Mouse (Mus musculus) kidney, embryonic 15.5 days (tissue): ENCODE measurements around the gene Bicral. TPM values are rescaled to one million over a fixed set of nuclear protein-coding genes. Genes with fewer than 3 reads are reported as not detected.

Experiments
- ATAC-seq: fragments of 200-750 bp; cut with Nextera tagmentation; replicated peaks from 2 replicates; pipeline ENCODE4 v1.8.0; 2017; ENCODE audit warnings: moderate TSS enrichment; ENCODE audit not compliant: low FRiP score
- H3K27ac ChIP-seq: fragments of 300-500 bp; sonication (generic); 2 replicates; pipeline ENCODE4 v1.5.1; 2015; ENCODE audit warnings: mild to moderate bottlenecking, inconsistent platforms
- H3K27me3 ChIP-seq: fragments of 300-500 bp; sonication (generic); 2 replicates; pipeline ENCODE4 v1.6.1; 2015; ENCODE audit warnings: inconsistent platforms
- H3K36me3 ChIP-seq: fragments of 300-500 bp; sonication (generic); 2 replicates; pipeline ENCODE4 v1.6.1; 2015; ENCODE audit warnings: inconsistent platforms
- H3K4me1 ChIP-seq: fragments of 300-500 bp; sonication (generic); 2 replicates; pipeline ENCODE4 v1.6.1; 2015; ENCODE audit warnings: inconsistent platforms
- H3K4me2 ChIP-seq: fragments of 300-500 bp; sonication (generic); 2 replicates; pipeline ENCODE4 v1.6.1; 2015; ENCODE audit warnings: moderate library complexity, mild to moderate bottlenecking, inconsistent platforms
- H3K4me3 ChIP-seq: fragments of 300-500 bp; sonication (generic); replicated peaks from 2 replicates; pipeline ENCODE4 v1.5.1; 2015; ENCODE audit warnings: mild to moderate bottlenecking, inconsistent platforms
- H3K9ac ChIP-seq: fragments of 300-500 bp; sonication (generic); 2 replicates; pipeline ENCODE4 v1.6.1; 2015; ENCODE audit warnings: mild to moderate bottlenecking, inconsistent platforms
- H3K9me3 ChIP-seq: fragments of 300-500 bp; sonication (generic); replicated peaks from 2 replicates; pipeline ENCODE4 v1.6.1; 2016; ENCODE audit warnings: inconsistent platforms
- WGBS: fragments of 180-500 bp; shearing (Covaris S2); methylation state at CpG from one replicate; pipeline ENCODE4 v1.1.7; 2015; ENCODE audit warnings: mixed read lengths; 5-methylcytosine and 5-hydroxymethylcytosine counted together
- polyA plus RNA-seq: library from polyadenylated mRNA; unstranded; fragments of >200 nt; fragmentation: Nextera tagmentation; extraction: Ambion mirVana; gene quantifications from 2 replicates; pipeline ENCODE4 v1.2.1, GENCODE M21; 2015

Bicral gene
- polyA plus RNA-seq, 1 experiment from 2014 or later = 4.2 TPM

DNA sequence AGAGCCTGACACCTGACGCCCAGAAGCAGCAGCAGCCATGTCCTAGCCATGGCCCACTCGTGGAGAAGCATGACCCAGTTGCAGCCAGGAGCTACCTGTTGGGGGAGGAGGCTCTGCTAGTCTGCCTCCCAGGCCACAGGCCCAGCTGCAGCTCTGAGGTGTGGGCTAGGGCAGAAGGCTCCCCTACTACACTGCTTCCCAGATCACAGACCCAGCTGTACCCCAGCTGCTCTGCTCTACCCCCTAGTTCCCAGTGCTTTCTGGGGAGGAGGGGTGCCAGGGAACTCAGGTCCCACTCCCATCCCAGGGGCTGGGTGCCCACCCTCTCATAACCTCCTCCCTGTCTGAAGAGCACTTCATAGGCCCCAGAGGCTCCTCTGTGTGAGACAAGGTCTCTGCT, 94.7 kb downstream of the Bicral start, which contains the start of gene Ptcra:
Gene Ptcra (minus strand): TSS at position 169 of the 400 bp plus-strand sequence.
- no peaks in the 10 kb centered on the region for H3K27me3 ChIP-seq
- H3K36me3 ChIP-seq = no peaks in the 10 kb centered on the region
- no peak for ATAC-seq
- H3K4me3 ChIP-seq = no peak within 1 kb of the TSS
- peaks cover 5% of the 10 kb centered on the region; the same call in 1 of the 2 replicates for H3K4me1 ChIP-seq
- H3K4me2 ChIP-seq = no peak within 1 kb of the TSS
- no peaks in the 10 kb centered on the region for H3K9me3 ChIP-seq
- H3K27ac ChIP-seq = no peak within 1 kb of the TSS
- H3K9ac ChIP-seq = no peak within 1 kb of the TSS
- whole genome bisulfite sequencing = 74% methylated on average over 2 of the region's 2 CpGs

DNA sequence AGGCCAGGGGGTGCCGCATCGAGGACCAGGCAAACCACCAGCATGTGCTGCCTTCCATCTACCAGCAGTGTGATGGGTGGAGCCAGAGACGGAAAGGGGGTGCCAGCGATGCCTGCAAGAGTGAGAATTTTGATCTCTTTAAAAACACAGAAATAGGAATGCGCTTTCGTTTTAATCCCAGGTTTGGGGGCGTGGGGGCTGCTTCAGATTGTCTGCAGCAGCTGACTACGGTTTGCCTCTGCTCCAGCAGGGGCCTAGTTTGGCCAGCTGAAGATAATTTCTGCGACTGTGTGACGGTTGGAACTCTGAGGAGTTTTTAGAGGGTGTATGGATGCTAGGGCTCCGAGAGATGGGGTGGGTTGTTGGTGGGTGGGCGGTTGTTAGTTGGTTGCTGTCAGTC, 99.5 kb downstream of the Bicral start:
- no peak overlapping the region for H3K9ac ChIP-seq
- WGBS = 82% methylated on average over 12 of the region's 12 CpGs
- no peaks in the 10 kb centered on the region for H3K36me3 ChIP-seq
- H3K9me3 ChIP-seq = no peaks in the 10 kb centered on the region
- ATAC-seq = no peak
- no peak overlapping the region for H3K4me3 ChIP-seq
- H3K27me3 ChIP-seq = no peaks in the 10 kb centered on the region
- H3K4me2 ChIP-seq = no peak overlapping the region
- no peaks in the 10 kb centered on the region for H3K4me1 ChIP-seq
- no peak overlapping the region for H3K27ac ChIP-seq

- Histone ChIP-seq H3K36me3 (peaks cover 11% of the 10 kb centered on the region), H3K4me3 (peak within 1 kb of the TSS; percentile 94), H3K27ac (peak within 1 kb of the TSS; percentile 95), H3K27me3 (no peaks in the 10 kb centered on the region), H3K9me3 (no peaks in the 10 kb centered on the region), H3K4me1 (peaks cover 19% of the 10 kb centered on the region), H3K9ac (peak within 1 kb of the TSS; percentile 69), H3K4me2 (peak within 1 kb of the TSS; percentile 80)
- peak; percentile 99 for ATAC-seq
- under 1% methylated on average over 58 of the region's 58 CpGs for WGBS
Observed at GRCm38 (mm10) chr17:46751794-46752556, 106.3 kb downstream of the Bicral start, which contains the start of gene Cnpy3. TSS of gene Cnpy3 (minus strand) at chr17:46752214.

DNA sequence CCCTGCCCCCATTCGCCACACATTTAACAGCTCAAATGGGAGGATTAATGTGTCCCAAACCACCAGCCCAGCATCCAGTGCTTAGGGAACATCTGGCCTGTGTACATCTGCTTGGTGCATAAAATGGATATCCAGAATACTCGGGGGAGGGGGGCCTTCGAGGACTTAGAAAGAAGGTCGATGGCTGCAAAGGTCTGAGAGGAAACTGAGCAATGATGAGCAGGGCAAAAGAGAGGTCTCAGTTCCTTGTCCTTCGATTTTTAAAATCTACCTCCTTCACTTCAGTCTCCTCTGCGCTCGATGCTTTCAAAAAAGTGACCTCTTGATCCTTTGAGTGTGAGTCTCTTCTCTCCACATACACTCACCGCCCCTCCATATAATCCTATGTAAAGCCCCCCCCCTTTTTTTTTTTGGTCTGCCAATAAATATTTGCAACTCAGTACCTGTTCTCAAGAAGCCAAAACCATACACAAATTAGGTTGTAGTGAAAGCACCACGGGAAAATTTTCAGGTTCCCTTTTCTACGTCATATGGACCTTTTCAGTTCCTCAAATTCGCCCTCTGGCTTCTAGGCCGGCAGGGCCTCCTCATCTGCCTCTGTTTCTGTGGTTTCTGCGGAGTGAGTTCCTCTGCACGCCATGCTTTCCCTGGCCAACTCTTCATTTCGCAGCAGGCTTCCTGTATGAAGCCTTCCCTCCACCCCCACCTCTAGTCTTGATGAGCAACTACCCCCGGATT, 107.1 kb downstream of the Bicral start:
- Histone ChIP-seq H3K4me1 (peaks cover 19% of the 10 kb centered on the region), H3K27ac (peak overlapping the region; percentile 95), H3K4me3 (peak overlapping the region; percentile 94), H3K4me2 (peak overlapping the region; percentile 80), H3K9ac (peak overlapping the region; percentile 69), H3K36me3 (peaks cover 18% of the 10 kb centered on the region), H3K9me3 (no peaks in the 10 kb centered on the region), H3K27me3 (no peaks in the 10 kb centered on the region)
- WGBS = 18% methylated on average over 16 of the region's 16 CpGs
- ATAC-seq = no peak

GRCm38 (mm10) chr17:46750580-46750979, 107.7 kb downstream of the Bicral start:
- peaks cover 25% of the 10 kb centered on the region for H3K36me3 ChIP-seq
- H3K27me3 ChIP-seq = no peaks in the 10 kb centered on the region
- peaks cover 19% of the 10 kb centered on the region for H3K4me1 ChIP-seq
- no peak for ATAC-seq
- H3K4me3 ChIP-seq = peak overlapping the region; percentile 94
- peak overlapping the region; percentile 69; the same call in 1 of the 2 replicates for H3K9ac ChIP-seq
- H3K9me3 ChIP-seq = no peaks in the 10 kb centered on the region
- peak overlapping the region; percentile 95; the same call in 1 of the 2 replicates for H3K27ac ChIP-seq
- H3K4me2 ChIP-seq = peak overlapping the region; percentile 80
- WGBS = 86% methylated on average over 4 of the region's 4 CpGs

DNA sequence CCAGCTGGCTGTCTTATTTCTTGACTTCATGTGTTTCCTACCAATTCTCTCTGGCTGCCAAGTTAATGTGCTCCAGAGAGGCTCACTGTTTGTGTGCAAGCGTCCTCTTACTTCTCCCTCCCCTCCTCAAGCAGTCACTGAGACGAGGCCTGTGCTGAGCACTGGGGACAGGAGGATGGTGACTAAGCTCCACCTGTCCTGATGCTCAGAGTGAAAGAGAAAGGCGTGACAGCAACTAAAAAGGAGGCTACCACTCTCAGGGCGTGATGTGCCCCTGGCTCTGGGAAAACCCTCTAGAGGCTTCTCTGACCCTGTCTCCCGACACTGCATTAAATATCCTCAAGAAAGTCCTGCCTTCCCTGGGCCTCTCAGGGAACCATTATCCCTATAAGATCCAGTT, 109.0 kb downstream of the Bicral start:
- Histone ChIP-seq H3K9ac (no peak overlapping the region), H3K4me2 (no peak overlapping the region), H3K4me3 (no peak overlapping the region), H3K27ac (no peak overlapping the region), H3K27me3 (no peaks in the 10 kb centered on the region), H3K9me3 (no peaks in the 10 kb centered on the region), H3K4me1 (peaks cover 19% of the 10 kb centered on the region), H3K36me3 (peaks cover 35% of the 10 kb centered on the region)
- 87% methylated on average over 5 of the region's 5 CpGs for WGBS
- ATAC-seq = no peak

Other genes starting within 250 kb of the Bicral start
- 120 and 138 TPM in 2 replicates for gene Ptk7, start 229.0 kb downstream of the Bicral start, polyA plus RNA-seq
- 36.9 and 42.4 TPM in 2 replicates for gene Klc4, start 212.5 kb downstream of the Bicral start, polyA plus RNA-seq
- gene Mrpl2, start 212.3 kb downstream of the Bicral start, polyA plus RNA-seq = 108 and 124 TPM in 2 replicates
- 55.5 and 59.2 TPM in 2 replicates for gene Cul7, start 208.1 kb downstream of the Bicral start, polyA plus RNA-seq
- gene Rrp36, start 184.1 kb downstream of the Bicral start, polyA plus RNA-seq = 63.9 and 65.4 TPM in 2 replicates
- 146 and 147 TPM in 2 replicates for gene Mea1, start 179.7 kb downstream of the Bicral start, polyA plus RNA-seq
- gene Klhdc3, start 177.6 kb downstream of the Bicral start, polyA plus RNA-seq = 119 and 131 TPM in 2 replicates
- 96.7 and 105 TPM in 2 replicates for gene Ppp2r5d, start 153.4 kb downstream of the Bicral start, polyA plus RNA-seq
- gene Pex6, start 147.0 kb downstream of the Bicral start, polyA plus RNA-seq = 25.6 and 28.5 TPM in 2 replicates
- 1.5 and 2.8 TPM in 2 replicates for gene Gnmt, start 129.3 kb downstream of the Bicral start, polyA plus RNA-seq
- gene Cnpy3, start 106.3 kb downstream of the Bicral start, polyA plus RNA-seq = 79.3 and 83.5 TPM in 2 replicates
- gene Ptcra, start 94.8 kb downstream of the Bicral start, polyA plus RNA-seq = 0.33 and 0.64 TPM in 2 replicates
- gene 2310039H08Rik, start 85.8 kb downstream of the Bicral start, polyA plus RNA-seq = 75.6 and 80.0 TPM in 2 replicates
- gene Rpl7l1, start 75.8 kb downstream of the Bicral start, polyA plus RNA-seq = 179 and 189 TPM in 2 replicates
- 59.3 and 59.7 TPM in 2 replicates for gene Tbcc, start 32.2 kb upstream of the Bicral start, polyA plus RNA-seq
- 0.08 TPM in 1 of 2 replicates, not detected in the other for gene Prph2, start 52.0 kb upstream of the Bicral start, polyA plus RNA-seq
- gene Ubr2, start 152.1 kb upstream of the Bicral start, polyA plus RNA-seq = 18.9 and 21.7 TPM in 2 replicates